Mouse (Mus musculus) stomach, embryonic 16.5 days (tissue): ENCODE measurements around the gene Il6st. TPM values are rescaled to one million over a fixed set of nuclear protein-coding genes. Genes with fewer than 3 reads are reported as not detected.

Experiments used
- ATAC-seq: fragments of 200-750 bp; cut with Nextera tagmentation; 2 replicates; pipeline ENCODE4 v1.8.0; 2017; ENCODE audit warnings: moderate number of reproducible peaks, moderate TSS enrichment; ENCODE audit not compliant: insufficient read depth, low FRiP score
- H3K27ac ChIP-seq: fragments of 300-500 bp; sonication (generic); 2 replicates; pipeline ENCODE4 v1.5.1; 2014; ENCODE audit warnings: low read length
- H3K27me3 ChIP-seq: fragments of 300-500 bp; sonication (generic); 2 replicates; pipeline ENCODE4 v1.6.1; 2014; ENCODE audit warnings: low read length, control low read depth, mixed read lengths; ENCODE audit not compliant: control insufficient read depth, insufficient read depth
- H3K36me3 ChIP-seq: fragments of 300-500 bp; sonication (generic); 2 replicates; pipeline ENCODE4 v1.6.1; 2014; ENCODE audit warnings: low read length; ENCODE audit not compliant: control insufficient read depth, insufficient read depth
- H3K4me1 ChIP-seq: fragments of 300-500 bp; sonication (generic); 2 replicates; pipeline ENCODE4 v1.6.1; 2014; ENCODE audit warnings: low read length, control low read depth, mixed read lengths; ENCODE audit not compliant: control insufficient read depth, insufficient read depth
- H3K4me2 ChIP-seq: fragments of 300-500 bp; sonication (generic); 2 replicates; pipeline ENCODE4 v1.6.1; 2014; ENCODE audit warnings: low read depth, low read length, mixed read lengths
- H3K4me3 ChIP-seq: fragments of 300-500 bp; sonication (generic); replicated peaks from 2 replicates; pipeline ENCODE4 v1.5.1; 2014; ENCODE audit warnings: mild to moderate bottlenecking, low read length
- H3K9ac ChIP-seq: fragments of 300-500 bp; sonication (generic); 2 replicates; pipeline ENCODE4 v1.6.1; 2014; ENCODE audit warnings: low read length
- H3K9me3 ChIP-seq: fragments of 300-500 bp; sonication (generic); replicated peaks from 2 replicates; pipeline ENCODE4 v1.6.1; 2016; ENCODE audit warnings: low read length, control low read depth; ENCODE audit not compliant: control insufficient read depth
- WGBS: fragments of 180-500 bp; shearing (Covaris S2); extraction: QIAGEN DNeasy Blood & Tissue Kit; methylation state at CpG from one replicate; pipeline ENCODE4 v1.1.7; 2014; 5-methylcytosine and 5-hydroxymethylcytosine counted together
- polyA plus RNA-seq: library from polyadenylated mRNA; unstranded; fragments of >200 nt; fragmentation: Nextera tagmentation; extraction: Ambion mirVana; gene quantifications from 2 replicates; pipeline ENCODE4 v1.2.1, GENCODE M21; 2015

The Il6st gene
- polyA plus RNA-seq, 1 experiment from 2014 or later: 51.8 TPM

DNA sequence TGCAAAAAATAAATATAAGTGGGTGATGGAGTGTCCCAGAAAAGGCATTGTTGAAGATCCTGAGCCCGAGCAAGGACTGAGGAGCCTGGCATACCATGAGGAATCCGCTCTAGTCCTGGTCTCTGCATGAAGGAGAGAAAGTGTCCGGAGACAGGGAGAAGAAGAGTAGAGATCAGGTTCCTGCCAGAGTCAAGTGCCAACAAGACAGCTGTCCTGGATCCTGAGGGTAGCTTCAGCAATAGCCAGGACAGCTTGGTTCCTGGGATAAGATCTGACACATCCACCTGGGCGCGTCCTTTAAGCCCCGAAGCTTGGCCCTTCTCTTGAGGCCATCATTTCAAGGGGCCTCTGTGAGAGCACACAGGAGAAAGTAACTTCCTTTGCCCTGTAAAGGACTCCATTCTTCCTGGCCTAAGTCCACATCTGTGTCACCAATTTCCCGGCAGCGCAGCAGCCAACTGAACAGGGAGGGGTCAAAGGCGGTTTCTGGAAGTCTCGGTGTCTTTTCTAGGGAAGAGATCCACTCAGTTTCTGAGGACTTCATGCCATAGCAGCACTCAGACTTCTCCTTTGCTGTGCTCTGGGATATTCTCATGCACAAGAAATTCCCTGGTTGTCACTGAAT is 59.6 kb downstream of the Il6st start:
- no peaks in the 10 kb centered on the region for H3K4me1 ChIP-seq
- H3K4me2 ChIP-seq: no peak overlapping the region
- peaks cover 4% of the 10 kb centered on the region; the same call in 1 of the 2 replicates for H3K9me3 ChIP-seq
- no peak overlapping the region for H3K9ac ChIP-seq
- no peaks in the 10 kb centered on the region for H3K27me3 ChIP-seq
- no peak overlapping the region for H3K4me3 ChIP-seq
- 77% methylated on average over 10 of the region's 10 CpGs for WGBS
- H3K36me3 ChIP-seq: no peaks in the 10 kb centered on the region
- no peak for ATAC-seq
- H3K27ac ChIP-seq: no peak overlapping the region

DNA sequence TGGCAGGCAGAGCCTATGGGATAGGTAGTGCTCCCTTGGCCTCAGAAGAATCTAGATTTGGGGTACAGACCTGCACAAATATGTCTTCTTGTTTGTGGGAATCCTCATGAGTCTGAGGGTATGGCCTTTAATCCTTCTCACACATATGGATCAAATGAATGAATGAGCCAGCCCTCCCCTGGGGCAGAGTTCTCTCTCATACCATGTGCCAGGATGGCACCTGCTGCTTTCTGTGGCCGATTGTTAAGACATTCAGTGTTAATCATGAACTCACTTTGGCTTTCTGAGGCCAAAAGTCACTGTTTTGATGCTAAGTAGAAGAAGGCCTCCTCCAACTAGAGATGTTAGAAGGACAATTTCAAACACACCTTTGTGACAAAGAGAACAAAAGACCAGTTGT is 63.3 kb downstream of the Il6st start:
- WGBS: 50% methylated on average over 1 of the region's 1 CpGs
- Histone ChIP-seq H3K9ac (no peak overlapping the region), H3K27ac (no peak overlapping the region), H3K4me3 (no peak overlapping the region), H3K27me3 (no peaks in the 10 kb centered on the region), H3K4me2 (no peak overlapping the region), H3K9me3 (peaks cover 4% of the 10 kb centered on the region; the same call in 1 of the 2 replicates), H3K4me1 (no peaks in the 10 kb centered on the region), H3K36me3 (no peaks in the 10 kb centered on the region)
- ATAC-seq: no peak

GRCm38 (mm10) chr13:112529893-112530292 is 66.0 kb downstream of the Il6st start:
- ATAC-seq: peak; percentile 37; the same call in 1 of the 2 replicates
- H3K4me1 ChIP-seq: no peaks in the 10 kb centered on the region
- no peak overlapping the region for H3K27ac ChIP-seq
- H3K9ac ChIP-seq: no peak overlapping the region
- no peaks in the 10 kb centered on the region for H3K36me3 ChIP-seq
- no peaks in the 10 kb centered on the region for H3K27me3 ChIP-seq
- H3K4me2 ChIP-seq: no peak overlapping the region
- WGBS: 25% methylated on average over 3 of the region's 3 CpGs
- H3K4me3 ChIP-seq: no peak overlapping the region
- peaks cover 4% of the 10 kb centered on the region; the same call in 1 of the 2 replicates for H3K9me3 ChIP-seq

GRCm38 (mm10) chr13:112532235-112532634 is 68.4 kb downstream of the Il6st start:
- H3K4me3 ChIP-seq: no peak overlapping the region
- H3K9me3 ChIP-seq: no peaks in the 10 kb centered on the region
- 86% methylated on average over 6 of the region's 6 CpGs for WGBS
- H3K27me3 ChIP-seq: no peaks in the 10 kb centered on the region
- no peak overlapping the region for H3K27ac ChIP-seq
- no peak overlapping the region for H3K9ac ChIP-seq
- H3K36me3 ChIP-seq: no peaks in the 10 kb centered on the region
- no peak overlapping the region for H3K4me2 ChIP-seq
- ATAC-seq: no peak
- no peaks in the 10 kb centered on the region for H3K4me1 ChIP-seq

GRCm38 (mm10) chr13:112533556-112533955 is 69.7 kb downstream of the Il6st start:
- Histone ChIP-seq H3K9ac (no peak overlapping the region), H3K36me3 (no peaks in the 10 kb centered on the region), H3K27ac (no peak overlapping the region), H3K27me3 (no peaks in the 10 kb centered on the region), H3K4me3 (no peak overlapping the region), H3K4me2 (no peak overlapping the region), H3K4me1 (no peaks in the 10 kb centered on the region), H3K9me3 (no peaks in the 10 kb centered on the region)
- no peak for ATAC-seq
- 71% methylated on average over 9 of the region's 9 CpGs for WGBS

DNA sequence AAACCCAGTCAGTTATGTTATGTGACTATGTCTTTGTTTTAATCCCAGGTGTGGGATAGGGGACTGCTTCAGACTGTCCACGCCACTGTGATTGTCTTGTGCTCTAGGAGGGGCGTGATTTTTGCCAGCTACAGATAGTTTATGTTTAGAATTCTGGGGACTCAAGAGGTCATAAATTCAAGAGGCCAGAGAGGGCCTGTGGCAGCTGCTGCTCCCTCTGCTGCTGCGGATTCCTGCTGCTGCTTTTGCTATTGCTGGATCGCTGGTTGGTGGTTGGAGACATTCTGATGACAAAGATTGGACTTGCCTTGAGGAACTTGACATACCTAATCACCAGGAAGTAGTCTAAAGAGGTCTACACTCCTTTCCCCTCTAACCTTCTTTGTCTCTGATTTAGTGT is 72.7 kb downstream of the Il6st start:
- ATAC-seq: no peak
- no peaks in the 10 kb centered on the region for H3K4me1 ChIP-seq
- H3K36me3 ChIP-seq: no peaks in the 10 kb centered on the region
- H3K4me3 ChIP-seq: no peak overlapping the region
- no peak overlapping the region for H3K9ac ChIP-seq
- H3K4me2 ChIP-seq: no peak overlapping the region
- WGBS: 33% methylated on average over 4 of the region's 4 CpGs
- H3K9me3 ChIP-seq: no peaks in the 10 kb centered on the region
- no peaks in the 10 kb centered on the region for H3K27me3 ChIP-seq
- no peak overlapping the region for H3K27ac ChIP-seq

GRCm38 (mm10) chr13:112537065-112537464 is 73.2 kb downstream of the Il6st start:
- no peak for ATAC-seq
- Histone ChIP-seq H3K9ac (no peak overlapping the region), H3K27ac (no peak overlapping the region), H3K4me2 (no peak overlapping the region), H3K9me3 (no peaks in the 10 kb centered on the region), H3K4me3 (no peak overlapping the region), H3K27me3 (no peaks in the 10 kb centered on the region), H3K4me1 (no peaks in the 10 kb centered on the region), H3K36me3 (no peaks in the 10 kb centered on the region)
- WGBS: 91% methylated on average over 7 of the region's 7 CpGs

DNA sequence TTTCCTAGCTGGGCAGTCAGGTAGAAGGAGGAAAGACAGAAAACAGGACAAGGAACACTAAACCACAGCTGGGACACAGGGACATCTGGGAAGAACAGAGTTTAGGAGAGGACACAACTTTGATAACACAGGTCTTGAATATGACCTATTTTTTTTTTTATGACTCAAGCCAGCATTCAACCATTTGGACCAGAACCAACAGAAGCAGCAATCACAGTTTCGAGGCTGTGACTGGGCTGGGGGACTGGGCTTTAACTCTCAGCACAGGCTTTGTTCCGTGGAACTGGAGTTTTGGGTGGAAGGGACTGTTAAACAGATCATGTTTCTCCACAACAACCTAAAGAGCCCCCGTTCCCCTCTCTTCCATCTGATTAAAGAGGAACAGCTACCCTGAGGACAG is 76.7 kb downstream of the Il6st start:
- H3K4me3 ChIP-seq: no peak overlapping the region
- no peak overlapping the region for H3K9ac ChIP-seq
- no peak for ATAC-seq
- no peaks in the 10 kb centered on the region for H3K27me3 ChIP-seq
- no peaks in the 10 kb centered on the region for H3K4me1 ChIP-seq
- no peak overlapping the region for H3K4me2 ChIP-seq
- no peak overlapping the region for H3K27ac ChIP-seq
- H3K9me3 ChIP-seq: no peaks in the 10 kb centered on the region
- 50% methylated on average over 3 of the region's 3 CpGs for WGBS
- no peaks in the 10 kb centered on the region for H3K36me3 ChIP-seq

DNA sequence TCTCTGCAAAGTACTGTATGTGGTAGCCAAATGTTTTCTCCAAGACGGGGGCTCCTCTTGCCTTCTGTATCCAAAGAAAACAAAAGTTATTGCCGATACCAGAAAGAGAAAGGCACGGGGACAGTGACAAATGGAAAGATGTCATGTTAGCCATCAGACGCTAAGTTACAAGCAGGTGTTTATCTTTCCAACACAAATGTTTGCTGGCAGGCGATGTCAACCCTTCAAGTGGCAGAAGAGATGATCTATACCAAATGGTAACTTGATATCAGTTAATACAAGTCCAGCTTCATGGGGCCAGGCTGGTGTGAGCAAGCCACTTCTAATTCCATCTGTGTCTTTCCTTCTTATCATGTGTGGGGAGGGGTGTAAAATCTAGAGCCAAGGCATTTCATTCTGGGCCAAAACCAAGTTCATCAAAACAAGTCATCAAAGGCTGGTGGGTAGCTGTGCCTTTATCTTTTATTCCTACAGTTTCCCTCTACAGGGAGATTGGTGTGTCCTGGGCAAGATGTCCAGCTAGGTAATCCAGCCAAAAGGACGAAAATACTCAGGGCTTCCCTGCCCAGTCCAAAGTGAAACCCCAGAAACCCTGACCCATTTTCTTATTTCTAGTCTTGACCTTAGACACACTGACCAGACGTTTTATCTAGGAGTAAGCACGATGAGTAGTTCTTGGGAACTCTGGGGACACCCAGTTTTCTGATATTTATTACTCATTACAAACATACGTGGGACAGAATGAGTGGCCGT is 77.5 kb downstream of the Il6st start:
- Histone ChIP-seq H3K27me3 (no peaks in the 10 kb centered on the region), H3K4me3 (no peak overlapping the region), H3K27ac (no peak overlapping the region), H3K9me3 (no peaks in the 10 kb centered on the region), H3K36me3 (no peaks in the 10 kb centered on the region), H3K4me2 (no peak overlapping the region), H3K4me1 (no peaks in the 10 kb centered on the region), H3K9ac (no peak overlapping the region)
- ATAC-seq: no peak
- 54% methylated on average over 10 of the region's 10 CpGs for WGBS
